Mouse (Mus musculus) heart, embryonic 11.5 days (tissue): ENCODE results near the gene Fam129b. TPM values are rescaled to one million over a fixed set of nuclear protein-coding genes. Genes with fewer than 3 reads are reported as not detected.

Experiments used
- ATAC-seq: fragments of 200-750 bp; cut with Nextera tagmentation; replicated peaks from 2 replicates; pipeline ENCODE4 v1.8.0; 2017; ENCODE audit warnings: moderate library complexity; ENCODE audit not compliant: insufficient number of reproducible peaks, low FRiP score, low TSS enrichment
- H3K27ac ChIP-seq: fragments of 300-500 bp; sonication (generic); 2 replicates; pipeline ENCODE4 v1.5.1; 2014; ENCODE audit warnings: mild to moderate bottlenecking, low read depth, low read length
- H3K27me3 ChIP-seq: fragments of 300-500 bp; sonication (generic); 2 replicates; pipeline ENCODE4 v1.6.1; 2014; ENCODE audit warnings: mild to moderate bottlenecking, low read length, mixed read lengths; ENCODE audit not compliant: control insufficient read depth, insufficient read depth
- H3K36me3 ChIP-seq: fragments of 300-500 bp; sonication (generic); 2 replicates; pipeline ENCODE4 v1.6.1; 2014; ENCODE audit warnings: mild to moderate bottlenecking, low read length, moderate library complexity, mixed read lengths; ENCODE audit not compliant: control insufficient read depth, insufficient read depth
- H3K4me1 ChIP-seq: fragments of 300-500 bp; sonication (generic); 2 replicates; pipeline ENCODE4 v1.6.1; 2014; ENCODE audit warnings: low read length; ENCODE audit not compliant: control insufficient read depth, insufficient read depth
- H3K4me2 ChIP-seq: fragments of 300-500 bp; sonication (generic); 2 replicates; pipeline ENCODE4 v1.6.1; 2014; ENCODE audit warnings: mild to moderate bottlenecking, moderate library complexity
- H3K4me3 ChIP-seq: fragments of 300-500 bp; sonication (generic); 2 replicates; pipeline ENCODE4 v1.5.1; 2014; ENCODE audit warnings: low read depth, low read length
- H3K9ac ChIP-seq: fragments of 300-500 bp; sonication (generic); 2 replicates; pipeline ENCODE4 v1.6.1; 2014; ENCODE audit warnings: mild to moderate bottlenecking, low read depth, low read length, moderate library complexity
- H3K9me3 ChIP-seq: fragments of 300-500 bp; sonication (generic); replicated peaks from 2 replicates; pipeline ENCODE4 v1.6.1; 2016; ENCODE audit warnings: low read length; ENCODE audit not compliant: control insufficient read depth
- WGBS: fragments of 180-500 bp; shearing (Covaris S2); extraction: QIAGEN DNeasy Blood & Tissue Kit; methylation state at CpG from one replicate; pipeline ENCODE4 v1.1.7; 2014; ENCODE audit not compliant: insufficient replicate concordance; 5-methylcytosine and 5-hydroxymethylcytosine counted together
- polyA plus RNA-seq: library from polyadenylated mRNA; unstranded; fragments of >200 nt; fragmentation: Nextera tagmentation; extraction: Ambion mirVana; gene quantifications from 2 replicates; pipeline ENCODE4 v1.2.1, GENCODE M21; 2014

Gene Fam129b
- polyA plus RNA-seq, 1 experiment from 2014 or later, result 21.5 TPM

DNA sequence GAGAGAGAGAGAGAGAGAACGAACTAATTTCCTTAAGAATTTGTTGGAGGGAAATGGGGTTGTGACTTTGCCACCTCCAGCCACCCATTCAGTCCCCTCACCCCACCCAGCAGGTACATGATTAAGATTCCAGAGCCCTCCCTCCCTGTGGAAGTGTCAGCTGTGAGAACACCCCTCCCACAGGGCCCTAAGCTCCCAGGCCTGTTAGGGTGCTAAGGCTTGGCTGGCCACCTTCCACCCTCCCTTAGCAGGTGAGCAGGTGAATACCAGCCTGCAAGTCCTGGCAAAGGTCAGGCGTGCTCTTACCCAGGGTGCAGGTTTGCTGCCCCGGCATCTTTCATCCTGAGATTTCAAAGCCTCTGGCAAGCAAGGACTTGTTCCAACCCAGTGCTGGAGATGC lies 2.5 kb downstream of the Fam129b start:
- no peak for ATAC-seq
- WGBS, result 69% methylated on average over 3 of the region's 3 CpGs

DNA sequence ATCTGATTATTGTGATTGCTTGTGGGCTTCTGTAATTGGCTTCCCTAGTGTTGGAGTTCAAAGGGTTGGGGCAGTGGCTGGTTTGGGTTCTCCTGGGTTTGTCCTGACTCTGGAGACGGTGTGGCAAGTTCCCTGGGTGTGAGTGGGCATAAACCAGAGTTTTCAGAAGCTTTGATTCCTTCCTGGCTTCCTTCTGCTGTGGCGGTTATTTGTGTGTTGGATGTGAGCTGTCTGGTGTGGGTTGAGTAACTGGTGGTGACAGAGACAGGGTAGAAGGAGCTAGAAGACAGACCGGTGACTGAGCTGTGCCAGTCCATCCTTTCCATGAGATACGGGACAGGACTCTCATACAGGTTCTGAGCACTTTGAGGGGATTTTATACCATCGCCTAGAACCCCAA lies 3.7 kb downstream of the Fam129b start:
- no peak overlapping the region for H3K4me3 ChIP-seq
- no peak for ATAC-seq
- peak overlapping the region; percentile 89 for H3K27ac ChIP-seq
- 72% methylated on average over 5 of the region's 5 CpGs for WGBS
- peak overlapping the region; percentile 52; the same call in 1 of the 2 replicates for H3K9ac ChIP-seq
- peaks cover 80% of the 10 kb centered on the region for H3K4me1 ChIP-seq
- no peaks in the 10 kb centered on the region for H3K36me3 ChIP-seq
- H3K9me3 ChIP-seq, result no peaks in the 10 kb centered on the region
- no peaks in the 10 kb centered on the region for H3K27me3 ChIP-seq
- H3K4me2 ChIP-seq, result peak overlapping the region; percentile 92

More for the DNA sequence above, 2.5 kb downstream of the Fam129b start:
- Histone ChIP-seq H3K4me1 (peaks cover 77% of the 10 kb centered on the region), H3K27me3 (no peaks in the 10 kb centered on the region), H3K4me3 (peak overlapping the region; percentile 76), H3K9ac (peak overlapping the region; percentile 90; the same call in 1 of the 2 replicates), H3K9me3 (no peaks in the 10 kb centered on the region), H3K27ac (no peak overlapping the region), H3K4me2 (peak overlapping the region; percentile 92), H3K36me3 (no peaks in the 10 kb centered on the region)

DNA sequence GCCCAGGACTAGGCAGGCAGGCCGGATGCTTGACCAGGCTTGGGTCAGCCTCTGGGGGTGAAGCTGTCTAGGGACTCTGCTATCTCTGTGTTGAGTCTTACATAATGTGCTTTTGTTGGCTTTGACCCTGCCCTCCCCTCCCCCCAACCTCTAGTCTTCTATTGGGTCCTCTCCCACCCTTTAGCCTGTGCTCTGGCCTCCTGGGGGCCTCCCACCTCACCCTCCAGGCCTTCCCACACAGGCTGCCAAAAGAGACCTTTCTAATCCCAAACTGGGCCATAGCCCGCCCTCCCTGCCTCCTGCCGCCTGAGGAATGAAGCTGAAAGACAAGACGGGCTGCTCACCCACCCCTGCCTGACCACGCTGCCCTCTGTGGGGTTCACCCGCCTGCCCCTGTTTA lies 5.1 kb downstream of the Fam129b start:
- WGBS, result 36% methylated on average over 6 of the region's 6 CpGs
- peak overlapping the region; percentile 33 for H3K4me2 ChIP-seq
- no peak overlapping the region for H3K4me3 ChIP-seq
- peak overlapping the region; percentile 89 for H3K27ac ChIP-seq
- 0 out of 2 replicates have a peak, but pooled peaks have one; percentile 4 for ATAC-seq
- no peaks in the 10 kb centered on the region for H3K9me3 ChIP-seq
- peaks cover 82% of the 10 kb centered on the region for H3K4me1 ChIP-seq
- no peaks in the 10 kb centered on the region for H3K27me3 ChIP-seq
- H3K36me3 ChIP-seq, result no peaks in the 10 kb centered on the region
- H3K9ac ChIP-seq, result peak overlapping the region; percentile 40; the same call in 1 of the 2 replicates

DNA sequence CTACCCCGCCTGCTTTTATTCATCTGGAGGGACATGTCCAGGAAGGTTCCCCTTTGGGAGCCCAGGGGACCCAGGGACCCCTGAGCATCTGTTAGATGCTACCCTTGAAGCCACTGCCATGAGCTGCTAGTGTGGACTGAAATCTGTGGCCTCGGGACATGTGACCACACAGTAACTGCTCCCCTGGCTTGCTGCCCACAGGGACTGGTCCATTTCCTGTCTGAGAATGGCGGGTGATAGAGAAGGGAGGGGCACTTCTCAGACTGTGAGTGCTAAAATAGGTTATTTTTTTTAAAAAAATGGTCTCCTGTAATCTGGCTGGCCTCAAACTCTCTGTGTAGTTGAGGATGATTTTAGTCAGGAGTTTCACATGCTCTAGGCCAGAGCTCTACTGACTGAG lies 5.8 kb downstream of the Fam129b start:
- H3K9ac ChIP-seq, result peak overlapping the region; percentile 40; the same call in 1 of the 2 replicates
- no peaks in the 10 kb centered on the region for H3K27me3 ChIP-seq
- ATAC-seq, result no peak
- no peak overlapping the region for H3K4me3 ChIP-seq
- H3K9me3 ChIP-seq, result no peaks in the 10 kb centered on the region
- peak overlapping the region; percentile 89 for H3K27ac ChIP-seq
- 22% methylated on average over 3 of the region's 3 CpGs for WGBS
- no peaks in the 10 kb centered on the region for H3K36me3 ChIP-seq
- peaks cover 86% of the 10 kb centered on the region for H3K4me1 ChIP-seq
- H3K4me2 ChIP-seq, result no peak overlapping the region; the same call in 1 of the 2 replicates

- peak; percentile 47 for ATAC-seq
- H3K4me2 ChIP-seq, result peak overlapping the region; percentile 52
- WGBS, result 18% methylated on average over 12 of the region's 21 CpGs
- H3K36me3 ChIP-seq, result no peaks in the 10 kb centered on the region
- peak overlapping the region; percentile 89 for H3K27ac ChIP-seq
- H3K4me3 ChIP-seq, result no peak overlapping the region
- H3K9ac ChIP-seq, result peak overlapping the region; percentile 30; the same call in 1 of the 2 replicates
- no peaks in the 10 kb centered on the region for H3K27me3 ChIP-seq
- H3K4me1 ChIP-seq, result peaks cover 84% of the 10 kb centered on the region
- no peaks in the 10 kb centered on the region for H3K9me3 ChIP-seq
These were observed 6.5 kb downstream of the Fam129b start for GRCm38 (mm10) chr2:32882283-32883043.

DNA sequence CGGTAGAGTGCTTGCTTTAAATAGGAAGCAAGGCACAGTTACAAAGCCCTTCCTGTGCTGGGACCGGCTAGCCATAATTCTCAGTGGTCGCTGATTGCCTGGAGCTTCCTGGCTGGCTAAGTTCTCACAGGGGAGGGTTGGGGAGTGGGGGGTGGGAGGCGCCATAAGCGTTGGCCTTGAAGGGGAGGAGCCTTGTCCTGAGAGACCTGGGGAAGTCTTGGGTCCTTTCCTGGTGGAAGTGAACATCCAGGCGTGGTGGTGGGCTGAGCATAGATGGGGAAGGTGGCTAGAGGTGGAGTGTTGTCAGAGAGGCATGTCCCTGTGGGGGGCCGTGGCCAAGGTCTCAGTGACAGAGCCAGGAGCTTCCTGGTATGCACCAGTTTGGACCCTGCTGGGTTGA lies 8.8 kb downstream of the Fam129b start:
- H3K4me2 ChIP-seq, result peak overlapping the region; percentile 32
- H3K27me3 ChIP-seq, result no peaks in the 10 kb centered on the region
- peak overlapping the region; percentile 36; the same call in 1 of the 2 replicates for H3K9ac ChIP-seq

DNA sequence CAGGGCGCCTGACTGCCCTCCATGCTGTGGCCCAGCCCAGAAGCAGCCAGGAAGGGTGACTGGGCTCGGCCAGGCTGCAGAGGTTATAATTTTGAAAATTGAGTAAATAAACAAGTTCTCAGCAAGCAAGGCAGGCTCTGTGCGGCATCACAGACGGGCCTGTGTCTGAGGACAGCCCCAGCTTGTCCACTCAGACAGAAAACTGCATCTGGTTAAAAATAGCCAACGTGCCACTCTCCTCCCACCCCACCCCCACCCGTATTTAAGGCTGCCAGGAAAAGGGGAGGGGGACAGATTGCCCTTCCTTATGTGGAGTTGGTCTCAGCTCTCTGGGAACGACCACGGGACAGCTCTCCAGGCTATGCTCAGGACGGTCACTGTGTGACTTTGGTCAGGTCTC lies 12.1 kb downstream of the Fam129b start:
- WGBS, result 10% methylated on average over 9 of the region's 9 CpGs
- Histone ChIP-seq H3K9ac (peak overlapping the region; percentile 66), H3K27ac (peak overlapping the region; percentile 97), H3K36me3 (no peaks in the 10 kb centered on the region), H3K4me3 (no peak overlapping the region), H3K27me3 (no peaks in the 10 kb centered on the region), H3K9me3 (no peaks in the 10 kb centered on the region), H3K4me1 (peaks cover 72% of the 10 kb centered on the region), H3K4me2 (peak overlapping the region; percentile 24)
- peak; percentile 31; the same call in 1 of the 2 replicates for ATAC-seq

More for the DNA sequence above, 8.8 kb downstream of the Fam129b start:
- H3K36me3 ChIP-seq, result no peaks in the 10 kb centered on the region
- 15% methylated on average over 7 of the region's 7 CpGs for WGBS
- H3K4me3 ChIP-seq, result no peak overlapping the region
- H3K4me1 ChIP-seq, result peaks cover 83% of the 10 kb centered on the region
- ATAC-seq, result no peak
- no peaks in the 10 kb centered on the region for H3K9me3 ChIP-seq
- peak overlapping the region; percentile 73 for H3K27ac ChIP-seq

DNA sequence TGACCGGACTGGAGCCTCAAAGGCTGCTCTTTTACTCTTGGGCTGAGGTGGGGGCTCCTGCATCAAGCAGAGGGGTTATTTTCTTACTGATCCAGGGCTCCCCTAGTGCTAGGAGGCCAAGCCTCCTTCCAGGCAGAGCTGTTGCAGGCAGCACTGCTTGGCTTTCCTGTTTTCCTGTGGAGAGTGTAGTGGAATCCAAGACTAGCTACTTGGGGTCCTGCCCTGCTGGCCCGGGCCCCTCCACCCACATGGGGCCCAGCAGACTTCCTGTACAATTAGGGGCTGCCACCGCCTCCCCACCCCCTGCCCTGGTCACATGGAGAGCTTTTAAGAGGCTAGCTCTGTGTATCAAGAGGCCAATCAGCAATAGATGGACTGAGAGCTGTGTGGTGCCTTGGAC lies 12.6 kb downstream of the Fam129b start:
- peak overlapping the region; percentile 97 for H3K27ac ChIP-seq
- H3K9ac ChIP-seq, result peak overlapping the region; percentile 66; the same call in 1 of the 2 replicates
- no peaks in the 10 kb centered on the region for H3K36me3 ChIP-seq
- H3K9me3 ChIP-seq, result no peaks in the 10 kb centered on the region
- H3K4me3 ChIP-seq, result no peak overlapping the region
- H3K4me2 ChIP-seq, result peak overlapping the region; percentile 24
- no peak for ATAC-seq
- H3K27me3 ChIP-seq, result no peaks in the 10 kb centered on the region
- H3K4me1 ChIP-seq, result peaks cover 71% of the 10 kb centered on the region
- WGBS, result 24% methylated on average over 3 of the region's 3 CpGs
